ENCODE assay signal across 9 mouse cellular contexts in genomic region chr10:69531569-69531968, GRCm38 (mm10).
A peak's percentile ranks its signal among the peaks of the same experiment; 100 is the strongest.
DNase-seq lines count a peak whose midpoint lies in the region; ATAC-seq lines count a peak whose summit lies in the region.
"Had no signal": no experiment of that assay in that cellular context is flagged by ENCODE, and none has a peak within 500 bp of the region (broad histone marks: within the 10 kb centered on the region; RNA-seq: fewer than 3 reads in every experiment).

No protein-coding gene starts in this region.

- intact Hi-C loops in left cerebral cortex, postnatal 4 days (cut with DNase I): loop anchor here (5.0 to 10.0 kb wide), 2 partner anchors 79 to 123 kb away; no protein-coding TSS in a partner anchor
- intact Hi-C loops in left cerebral cortex, postnatal 14 days (cut with DNase I): loop anchor here (5.0 kb wide), 1 partner anchor 79 kb away; no protein-coding TSS in a partner anchor

- ATAC-seq in erythroblast, adult 5-6 weeks (replicated peaks; ENCODE audit: low FRiP score, poor library complexity, severe bottlenecking): no peak

- peak; percentile 25 to 30 for DNase-seq in cerebellum, postnatal 10 days
- DNase-seq in cerebellum, adult 9-10 months: no peak
- peak; percentile 11 for DNase-seq in left cerebral cortex, postnatal 4 days
- DNase-seq in left cerebral cortex, postnatal 14 days (ENCODE audit: low spot score in 2 of 2): no peak
- peak; percentile 37 for DNase-seq in thymus, postnatal 4 days
- DNase-seq in thymus, postnatal 0 days (ENCODE audit: low spot score): no peak
- DNase-seq in urinary bladder, adult 18-20 months (ENCODE audit: low spot score in 2 of 2): no peak
- DNase-seq: cerebellum, adult 11 months had no signal

Comparison
In these comparisons a context has a peak if more than half of its experiments do, and no peak if none do; other contexts are left out.
1. DNase-seq: peak in cerebellum, postnatal 10 days (2 of 2), left cerebral cortex, postnatal 4 days (single experiment) and thymus, postnatal 4 days (single experiment); none in cerebellum, adult 9-10 months (single experiment), left cerebral cortex, postnatal 14 days (0 of 2), thymus, postnatal 0 days (single experiment) and urinary bladder, adult 18-20 months (0 of 2).